Mouse (Mus musculus): ENCODE results near the gene Nyap2. TPM values are rescaled to one million over a fixed set of nuclear protein-coding genes. Genes with fewer than 3 reads are reported as not detected.

The Nyap2 gene
- 1 to 10 TPM; 1.1 to 2.7 (median 1.7) TPM for total RNA-seq (2022)

- no peak for DNase-seq
Measured at GRCm38 (mm10) chr1:81076831-81077664, at the start of gene Nyap2. TSS of gene Nyap2 (plus strand) at chr1:81076950.

- no peak for DNase-seq
Measured at GRCm38 (mm10) chr1:81042907-81043868, 33.6 kb upstream of the Nyap2 start.

GRCm38 (mm10) chr1:81058340-81058739 lies 18.4 kb upstream of the Nyap2 start:
- no peak for DNase-seq

GRCm38 (mm10) chr1:81058835-81059234 lies 17.9 kb upstream of the Nyap2 start:
- DNase-seq, result no peak

GRCm38 (mm10) chr1:81062811-81063210 lies 13.9 kb upstream of the Nyap2 start:
- no peak for DNase-seq

- DNase-seq, result no peak
Measured at GRCm38 (mm10) chr1:81076259-81076658, 491 bp upstream of the Nyap2 start.

GRCm38 (mm10) chr1:81077665-81078314 lies 1.0 kb downstream of the Nyap2 start:
- no peak for DNase-seq

- no peak for DNase-seq
Measured at GRCm38 (mm10) chr1:81087485-81087884, 10.7 kb downstream of the Nyap2 start.

GRCm38 (mm10) chr1:81090400-81090799 lies 13.7 kb downstream of the Nyap2 start:
- DNase-seq, result no peak

- DNase-seq, result no peak
Measured at GRCm38 (mm10) chr1:81090979-81091378, 14.2 kb downstream of the Nyap2 start.

GRCm38 (mm10) chr1:81092056-81092455 lies 15.3 kb downstream of the Nyap2 start:
- DNase-seq, result no peak

GRCm38 (mm10) chr1:81092886-81093285 lies 16.1 kb downstream of the Nyap2 start:
- no peak for DNase-seq

- DNase-seq, result no peak
Measured at GRCm38 (mm10) chr1:81098950-81099349, 22.2 kb downstream of the Nyap2 start.

GRCm38 (mm10) chr1:81101749-81102148 lies 25.0 kb downstream of the Nyap2 start:
- DNase-seq, result no peak

GRCm38 (mm10) chr1:81119732-81120131 lies 43.0 kb downstream of the Nyap2 start:
- DNase-seq, result no peak

- DNase-seq, result no peak
Measured at GRCm38 (mm10) chr1:81132007-81132712, 55.4 kb downstream of the Nyap2 start.

- DNase-seq, result no peak
Measured at GRCm38 (mm10) chr1:81143855-81144254, 67.1 kb downstream of the Nyap2 start.

GRCm38 (mm10) chr1:81145576-81145975 lies 68.8 kb downstream of the Nyap2 start:
- no peak for DNase-seq

- DNase-seq, result no peak
Measured at GRCm38 (mm10) chr1:81169245-81169644, 92.5 kb downstream of the Nyap2 start.

- no peak for DNase-seq
Measured at GRCm38 (mm10) chr1:81172703-81173102, 96.0 kb downstream of the Nyap2 start.

- no peak for DNase-seq
Measured at GRCm38 (mm10) chr1:81173303-81173702, 96.6 kb downstream of the Nyap2 start.

- DNase-seq, result no peak
Measured at GRCm38 (mm10) chr1:81179725-81180124, 103.0 kb downstream of the Nyap2 start.
